ENCODE assay signal across 17 mouse cellular contexts in genomic region chr14:105793010-105793702, GRCm38 (mm10).
"Had no signal": no experiment of that assay in that cellular context is flagged by ENCODE, and none has a peak within 500 bp of the region (broad histone marks: within the 10 kb centered on the region; RNA-seq: fewer than 3 reads in every experiment).

No protein-coding gene starts in this region.

- H3K27ac ChIP-seq: kidney, postnatal 0 days; left cerebral cortex, adult 2 months; liver, embryonic 13.5 days; macrophage; midbrain, embryonic 12.5 days; midbrain, embryonic 15.5 days; stomach, embryonic 15.5 days had no signal

- H3K9ac ChIP-seq: liver, embryonic 13.5 days; lung, embryonic 14.5 days; midbrain, embryonic 12.5 days; midbrain, embryonic 15.5 days; stomach, embryonic 15.5 days had no signal

- H3K4me2 ChIP-seq: liver, embryonic 13.5 days; lung, embryonic 14.5 days; midbrain, embryonic 12.5 days; midbrain, embryonic 15.5 days; stomach, embryonic 15.5 days had no signal

- H3K9me3 ChIP-seq: liver, embryonic 13.5 days; midbrain, embryonic 12.5 days; midbrain, embryonic 15.5 days; stomach, embryonic 15.5 days had no signal

- H3K4me1 ChIP-seq: liver, embryonic 13.5 days; midbrain, embryonic 12.5 days; midbrain, embryonic 15.5 days; stomach, embryonic 15.5 days had no signal

- H3K36me3 ChIP-seq: liver, embryonic 13.5 days; midbrain, embryonic 12.5 days; midbrain, embryonic 15.5 days; stomach, embryonic 15.5 days had no signal

- H3K4me3 ChIP-seq: left cerebral cortex, adult 2 months; liver, embryonic 13.5 days; midbrain, embryonic 12.5 days; midbrain, embryonic 15.5 days; stomach, embryonic 15.5 days had no signal

- ATAC-seq: hindbrain, embryonic 16.5 days; lung, postnatal 0 days; midbrain, embryonic 15.5 days had no signal

- H3K27me3 ChIP-seq: liver, embryonic 13.5 days; midbrain, embryonic 12.5 days; midbrain, embryonic 15.5 days; stomach, embryonic 15.5 days had no signal

- DNase-seq: kidney, adult 8-10 months; kidney, postnatal 25 days; layer of hippocampus, postnatal 36 days; liver, embryonic 13.5 days; lung, embryonic 14.5 days; retina, postnatal 1 day; right cerebral cortex, postnatal 25 days; spleen, adult 18-20 months; thymus, postnatal 25 days had no signal
